Mouse (Mus musculus) neural tube, embryonic 13.5 days (tissue): Measurements from ENCODE around the gene Crispld2. TPM values are rescaled to one million over a fixed set of nuclear protein-coding genes. Genes with fewer than 3 reads are reported as not detected.

Experiments used
- ATAC-seq: fragments of 200-750 bp; cut with Nextera tagmentation; 2 replicates; pipeline ENCODE4 v1.8.0; 2017; ENCODE audit warnings: low read depth, mild to moderate bottlenecking, moderate TSS enrichment, moderate library complexity
- H3K27ac ChIP-seq: fragments of 300-500 bp; sonication (generic); replicated peaks from 2 replicates; pipeline ENCODE4 v1.5.1; 2015; ENCODE audit warnings: moderate library complexity, mild to moderate bottlenecking, inconsistent platforms
- H3K27me3 ChIP-seq: fragments of 300-500 bp; sonication (generic); 2 replicates; pipeline ENCODE4 v1.6.1; 2015; ENCODE audit warnings: mild to moderate bottlenecking, inconsistent platforms
- H3K36me3 ChIP-seq: fragments of 300-500 bp; sonication (generic); 2 replicates; pipeline ENCODE4 v1.6.1; 2015; ENCODE audit warnings: mild to moderate bottlenecking, inconsistent platforms
- H3K4me1 ChIP-seq: fragments of 300-500 bp; sonication (generic); replicated peaks from 2 replicates; pipeline ENCODE4 v1.6.1; 2015; ENCODE audit warnings: inconsistent platforms
- H3K4me2 ChIP-seq: fragments of 300-500 bp; sonication (generic); 2 replicates; pipeline ENCODE4 v1.6.1; 2015; ENCODE audit warnings: inconsistent platforms, mild to moderate bottlenecking, moderate library complexity
- H3K4me3 ChIP-seq: fragments of 300-500 bp; sonication (generic); 2 replicates; pipeline ENCODE4 v1.5.1; 2015; ENCODE audit warnings: mild to moderate bottlenecking, inconsistent platforms
- H3K9ac ChIP-seq: fragments of 300-500 bp; sonication (generic); 2 replicates; pipeline ENCODE4 v1.6.1; 2015; ENCODE audit warnings: moderate library complexity, mild to moderate bottlenecking, inconsistent platforms
- H3K9me3 ChIP-seq: fragments of 300-500 bp; sonication (generic); 2 replicates; pipeline ENCODE4 v1.6.1; 2016; ENCODE audit warnings: inconsistent platforms
- WGBS: fragments of 180-500 bp; shearing (Covaris S2); methylation state at CpG from one replicate; pipeline ENCODE4 v1.1.7; 2015; 5-methylcytosine and 5-hydroxymethylcytosine counted together
- polyA plus RNA-seq: library from polyadenylated mRNA; unstranded; fragments of >200 nt; fragmentation: Nextera tagmentation; extraction: Ambion mirVana; gene quantifications from 2 replicates; pipeline ENCODE4 v1.2.1, GENCODE M21; 2015

Gene Crispld2
- polyA plus RNA-seq, 1 experiment from 2014 or later: 4.3 TPM

DNA sequence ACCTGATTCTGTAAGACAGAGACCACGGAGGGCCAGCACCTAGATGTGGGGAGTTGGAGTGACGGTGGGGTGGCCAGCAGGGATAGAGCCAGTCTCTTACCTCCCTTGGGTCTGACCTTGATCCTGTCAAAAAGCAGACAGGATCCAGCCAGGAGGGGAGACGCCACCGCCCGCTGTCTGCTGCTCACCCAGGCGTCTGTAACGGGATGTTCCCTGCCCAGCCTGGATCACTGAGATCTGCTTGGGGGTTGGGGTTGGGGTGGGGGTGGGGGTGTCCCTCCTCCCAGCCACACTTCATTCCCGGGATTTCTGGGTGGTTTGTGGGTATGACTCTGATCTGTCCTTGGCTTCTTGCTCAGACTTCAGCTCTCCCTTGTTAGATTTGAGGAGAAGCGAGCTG is 10.1 kb downstream of the Crispld2 start:
- no peaks in the 10 kb centered on the region for H3K9me3 ChIP-seq
- H3K4me2 ChIP-seq: no peak overlapping the region
- H3K9ac ChIP-seq: no peak overlapping the region
- peaks cover 21% of the 10 kb centered on the region for H3K4me1 ChIP-seq
- no peaks in the 10 kb centered on the region for H3K36me3 ChIP-seq
- no peak overlapping the region for H3K27ac ChIP-seq
- no peak for ATAC-seq
- 62% methylated on average over 9 of the region's 9 CpGs for WGBS
- H3K27me3 ChIP-seq: no peaks in the 10 kb centered on the region
- no peak overlapping the region for H3K4me3 ChIP-seq

DNA sequence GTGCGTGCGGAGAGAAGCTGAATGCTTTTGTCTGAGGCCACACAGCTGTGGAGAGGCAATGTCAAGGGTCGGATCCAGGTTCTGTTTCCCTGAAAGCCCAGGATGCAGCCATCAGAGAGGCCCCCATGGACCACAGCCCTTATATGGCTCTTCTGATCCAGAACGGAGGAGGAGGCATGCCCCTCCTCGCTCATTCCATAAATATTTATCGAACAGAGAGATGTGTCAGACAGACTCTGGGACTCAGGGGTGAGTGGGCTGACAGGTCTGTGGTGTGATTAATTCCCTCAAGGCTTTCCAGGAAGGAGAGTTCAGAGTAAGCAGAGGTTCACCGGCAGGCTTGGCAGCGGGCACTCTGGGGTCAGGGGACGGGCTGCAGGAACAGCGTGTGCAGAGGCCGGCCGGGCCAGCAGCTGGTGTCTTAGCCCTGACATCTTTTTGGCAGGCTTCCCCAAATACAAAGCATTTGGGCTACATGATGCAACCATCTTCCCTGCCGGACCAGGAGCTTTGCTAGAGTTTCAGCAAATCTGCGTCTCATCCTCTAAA is 12.0 kb downstream of the Crispld2 start:
- no peak overlapping the region for H3K4me2 ChIP-seq
- no peak for ATAC-seq

DNA sequence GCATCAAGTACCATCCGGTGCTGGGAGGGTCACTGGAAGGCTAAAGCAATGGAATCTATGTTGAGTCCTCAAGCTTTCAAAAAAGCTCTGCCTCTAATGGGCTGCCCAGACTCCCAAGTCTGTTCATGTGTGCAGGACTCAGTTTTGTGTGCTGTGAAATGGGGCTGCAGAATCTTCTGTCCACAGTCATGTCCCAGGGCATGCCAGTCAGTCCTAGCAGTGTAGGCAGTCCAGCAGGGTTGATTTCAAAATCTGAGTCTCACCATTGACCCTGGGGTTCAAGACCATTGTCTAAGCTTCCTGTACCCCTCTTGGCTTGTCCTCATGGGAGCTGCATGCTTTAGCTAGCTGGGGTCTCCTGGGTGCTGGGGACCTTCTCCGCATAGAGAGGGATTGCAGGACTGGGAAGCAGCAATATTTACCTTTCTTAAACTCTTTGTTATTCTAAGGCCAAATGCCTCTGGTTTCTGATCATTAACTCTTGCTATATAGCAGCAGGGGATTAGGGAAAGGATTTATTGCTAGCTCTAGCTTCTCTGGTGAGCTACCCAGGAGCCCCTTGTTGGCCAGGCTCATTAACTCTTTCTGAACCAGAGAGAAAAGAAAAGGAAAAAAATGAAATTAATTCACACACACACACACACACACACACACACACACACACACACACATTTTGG is 12.6 kb downstream of the Crispld2 start:
- no peak overlapping the region for H3K9ac ChIP-seq
- 45% methylated on average over 2 of the region's 2 CpGs for WGBS
- no peaks in the 10 kb centered on the region for H3K36me3 ChIP-seq
- peaks cover 21% of the 10 kb centered on the region for H3K4me1 ChIP-seq
- H3K9me3 ChIP-seq: no peaks in the 10 kb centered on the region
- no peak overlapping the region for H3K4me3 ChIP-seq
- ATAC-seq: no peak
- H3K27ac ChIP-seq: no peak overlapping the region
- H3K27me3 ChIP-seq: no peaks in the 10 kb centered on the region
- no peak overlapping the region for H3K4me2 ChIP-seq

More for the DNA sequence above, 12.0 kb downstream of the Crispld2 start:
- Histone ChIP-seq H3K36me3 (no peaks in the 10 kb centered on the region), H3K27ac (no peak overlapping the region), H3K27me3 (no peaks in the 10 kb centered on the region), H3K9me3 (no peaks in the 10 kb centered on the region), H3K9ac (no peak overlapping the region), H3K4me3 (no peak overlapping the region), H3K4me1 (peaks cover 21% of the 10 kb centered on the region)
- 39% methylated on average over 14 of the region's 14 CpGs for WGBS

DNA sequence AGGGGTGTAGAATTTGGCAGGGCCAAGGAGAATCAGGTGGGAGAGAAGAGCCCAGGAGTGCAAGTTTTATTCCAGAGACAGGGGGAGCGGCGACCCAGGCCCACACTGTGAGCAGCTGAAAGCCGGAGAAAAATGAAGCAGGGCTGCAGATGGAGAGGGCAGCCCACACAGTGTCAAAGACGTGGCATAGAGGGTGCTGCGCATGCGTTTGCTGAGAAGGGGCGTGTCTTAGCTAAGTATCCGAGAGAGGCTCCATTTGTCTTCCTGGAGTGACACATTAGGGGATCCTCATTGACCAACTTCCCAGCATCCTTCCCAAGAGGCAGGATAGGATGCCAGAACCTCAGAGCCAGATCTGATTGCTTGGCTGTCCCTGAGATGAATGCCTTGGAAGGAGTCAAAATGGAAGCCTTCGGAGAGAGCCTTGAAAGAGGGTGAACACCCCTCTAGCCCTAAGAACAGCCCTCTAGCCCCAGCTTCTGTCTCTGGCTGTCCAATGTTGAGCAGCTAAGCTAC is 14.5 kb downstream of the Crispld2 start:
- Histone ChIP-seq H3K27me3 (no peaks in the 10 kb centered on the region), H3K4me2 (peak overlapping the region; percentile 6; the same call in 1 of the 2 replicates), H3K36me3 (no peaks in the 10 kb centered on the region), H3K4me1 (peaks cover 17% of the 10 kb centered on the region), H3K4me3 (no peak overlapping the region), H3K9ac (0 out of 2 replicates have a peak overlapping the region, but pooled peaks have one; percentile 26), H3K27ac (no peak overlapping the region), H3K9me3 (no peaks in the 10 kb centered on the region)
- ATAC-seq: no peak
- WGBS: 39% methylated on average over 9 of the region's 9 CpGs

DNA sequence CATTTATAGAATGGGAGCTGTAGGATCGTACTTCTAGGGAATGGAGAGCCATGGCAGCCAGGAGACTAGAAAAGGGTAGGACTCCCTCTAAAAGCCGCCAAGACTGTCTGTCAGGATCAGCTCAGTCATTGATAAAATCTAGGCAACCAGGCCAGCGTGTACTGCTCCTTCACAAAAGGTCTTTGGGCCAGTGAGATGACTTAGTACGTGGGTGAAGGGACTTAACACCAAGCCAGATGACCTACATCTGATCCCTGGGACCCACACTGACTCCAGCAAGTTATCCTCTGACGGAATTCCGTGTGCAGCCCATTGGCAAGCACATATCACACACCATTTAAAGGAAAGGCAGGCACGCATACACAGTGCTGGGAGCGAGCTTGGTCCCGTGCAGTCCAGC is 14.9 kb downstream of the Crispld2 start:
- ATAC-seq: no peak
- Histone ChIP-seq H3K36me3 (no peaks in the 10 kb centered on the region), H3K9ac (no peak overlapping the region), H3K4me2 (no peak overlapping the region), H3K9me3 (no peaks in the 10 kb centered on the region), H3K4me1 (peaks cover 17% of the 10 kb centered on the region), H3K27ac (no peak overlapping the region), H3K4me3 (no peak overlapping the region), H3K27me3 (no peaks in the 10 kb centered on the region)
- 82% methylated on average over 9 of the region's 9 CpGs for WGBS

DNA sequence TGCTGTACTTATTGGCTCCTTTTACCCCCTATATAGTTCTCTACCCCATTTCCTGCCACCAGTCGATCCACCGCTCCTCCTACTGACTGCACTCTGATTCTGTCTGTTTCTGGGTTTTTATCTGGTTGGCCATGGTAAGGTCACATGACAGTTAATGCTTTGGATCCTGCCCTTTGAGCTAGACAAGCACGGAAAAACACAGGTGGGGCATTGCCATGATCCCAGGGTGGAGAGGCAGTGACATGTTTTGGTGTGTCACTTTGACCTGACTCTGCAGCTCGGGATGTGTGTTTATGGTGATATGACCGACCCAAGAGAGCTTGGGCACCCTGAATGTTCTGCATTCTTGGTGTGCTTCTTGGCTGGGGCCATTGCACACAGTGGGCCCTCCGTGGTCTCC is 17.0 kb downstream of the Crispld2 start:
- WGBS: 69% methylated on average over 6 of the region's 6 CpGs
- H3K4me3 ChIP-seq: no peak overlapping the region
- H3K9ac ChIP-seq: no peak overlapping the region
- ATAC-seq: no peak
- no peaks in the 10 kb centered on the region for H3K27me3 ChIP-seq
- no peak overlapping the region for H3K27ac ChIP-seq
- H3K9me3 ChIP-seq: no peaks in the 10 kb centered on the region
- H3K4me1 ChIP-seq: peaks cover 14% of the 10 kb centered on the region
- no peaks in the 10 kb centered on the region for H3K36me3 ChIP-seq
- no peak overlapping the region for H3K4me2 ChIP-seq

DNA sequence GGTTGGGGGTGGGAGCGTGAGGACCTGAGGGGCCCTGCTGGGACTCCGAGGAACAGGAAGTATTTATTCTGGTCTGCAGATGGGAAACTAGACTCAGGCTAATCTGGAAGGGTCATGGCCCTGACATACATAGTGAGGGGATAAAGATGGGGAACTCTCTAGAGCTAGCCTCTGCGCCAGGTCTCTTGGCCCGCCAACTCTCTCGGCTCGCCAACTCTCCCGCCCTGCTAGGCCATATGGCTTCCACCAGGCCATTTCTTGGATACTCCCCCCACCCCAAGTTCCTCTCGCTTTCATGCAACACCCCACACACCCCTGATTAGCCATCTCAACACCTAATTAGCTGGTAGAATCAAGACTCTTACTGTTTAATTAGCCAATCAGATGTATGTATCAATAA is 20.3 kb downstream of the Crispld2 start:
- Histone ChIP-seq H3K4me3 (no peak overlapping the region), H3K9me3 (no peaks in the 10 kb centered on the region), H3K27ac (no peak overlapping the region), H3K36me3 (no peaks in the 10 kb centered on the region), H3K4me2 (no peak overlapping the region), H3K9ac (no peak overlapping the region), H3K4me1 (0 out of 2 replicates have a peak, but pooled peaks cover 4% of the 10 kb centered on the region), H3K27me3 (no peaks in the 10 kb centered on the region)
- 85% methylated on average over 8 of the region's 8 CpGs for WGBS
- ATAC-seq: no peak

DNA sequence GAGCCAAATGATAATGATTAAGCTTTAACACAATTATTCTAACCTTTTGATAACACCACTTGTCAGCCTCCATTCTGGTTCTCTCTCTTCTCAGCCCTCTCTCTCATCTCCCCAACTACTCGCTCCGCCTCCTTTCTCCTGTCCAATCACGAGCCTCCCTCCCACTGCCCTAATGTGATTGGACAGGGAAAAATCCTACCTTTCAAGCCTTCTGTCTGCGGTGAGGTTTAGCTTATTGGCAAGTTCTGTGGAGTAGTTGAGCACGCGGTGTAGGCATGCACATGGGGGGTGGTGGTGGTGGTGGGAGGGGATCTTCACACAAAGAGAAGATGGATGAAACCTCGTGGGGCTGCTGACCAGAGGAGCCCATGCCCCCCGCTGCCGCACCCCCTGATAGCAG is 20.7 kb downstream of the Crispld2 start:
- H3K9me3 ChIP-seq: no peaks in the 10 kb centered on the region
- H3K36me3 ChIP-seq: no peaks in the 10 kb centered on the region
- no peak overlapping the region for H3K9ac ChIP-seq
- H3K4me3 ChIP-seq: no peak overlapping the region
- 0 out of 2 replicates have a peak, but pooled peaks cover 4% of the 10 kb centered on the region for H3K4me1 ChIP-seq
- H3K27ac ChIP-seq: no peak overlapping the region
- ATAC-seq: no peak
- WGBS: 33% methylated on average over 9 of the region's 9 CpGs
- no peak overlapping the region for H3K4me2 ChIP-seq
- no peaks in the 10 kb centered on the region for H3K27me3 ChIP-seq

DNA sequence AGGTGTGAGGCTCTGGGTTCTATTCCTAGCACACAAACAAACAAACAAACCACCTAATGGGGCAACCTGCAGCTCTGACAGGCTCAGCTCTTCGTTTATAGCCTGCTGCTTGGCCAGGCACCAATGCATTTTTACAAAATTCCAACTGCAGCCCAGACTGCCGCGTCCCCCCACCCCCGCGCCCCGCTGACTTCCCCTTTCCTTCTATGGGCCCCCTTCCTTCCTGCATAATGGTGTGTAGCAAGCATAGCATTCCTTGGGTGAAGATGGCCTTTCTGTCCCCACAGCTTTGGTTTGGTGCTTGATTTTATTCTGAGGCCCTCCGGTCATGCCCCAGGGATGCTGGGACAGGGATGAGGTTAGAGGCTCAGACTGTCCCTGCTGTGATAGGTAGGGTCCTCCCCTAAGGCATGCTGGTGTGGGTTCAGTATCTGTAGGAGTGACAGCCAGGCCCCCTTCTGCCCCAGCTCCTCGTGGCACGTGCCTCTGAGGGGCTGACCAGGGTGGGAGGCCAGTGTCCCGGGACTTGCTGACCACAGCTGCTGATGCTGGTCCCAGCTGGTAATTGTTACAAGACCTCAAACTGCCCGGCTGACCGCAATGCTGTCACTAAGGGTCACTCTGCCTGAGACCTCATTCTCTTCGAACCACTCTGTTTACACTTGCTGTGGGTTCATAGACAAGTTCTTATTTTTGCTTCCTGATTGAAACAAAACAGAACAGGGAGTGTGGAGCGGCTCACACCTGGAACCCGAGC is 22.2 kb downstream of the Crispld2 start:
- 71% methylated on average over 15 of the region's 15 CpGs for WGBS
- H3K9me3 ChIP-seq: no peaks in the 10 kb centered on the region
- no peak for ATAC-seq
- H3K27me3 ChIP-seq: no peaks in the 10 kb centered on the region
- no peak overlapping the region for H3K27ac ChIP-seq
- no peak overlapping the region for H3K4me2 ChIP-seq
- H3K36me3 ChIP-seq: no peaks in the 10 kb centered on the region
- peaks cover 6% of the 10 kb centered on the region for H3K4me1 ChIP-seq
- H3K4me3 ChIP-seq: no peak overlapping the region
- no peak overlapping the region for H3K9ac ChIP-seq

DNA sequence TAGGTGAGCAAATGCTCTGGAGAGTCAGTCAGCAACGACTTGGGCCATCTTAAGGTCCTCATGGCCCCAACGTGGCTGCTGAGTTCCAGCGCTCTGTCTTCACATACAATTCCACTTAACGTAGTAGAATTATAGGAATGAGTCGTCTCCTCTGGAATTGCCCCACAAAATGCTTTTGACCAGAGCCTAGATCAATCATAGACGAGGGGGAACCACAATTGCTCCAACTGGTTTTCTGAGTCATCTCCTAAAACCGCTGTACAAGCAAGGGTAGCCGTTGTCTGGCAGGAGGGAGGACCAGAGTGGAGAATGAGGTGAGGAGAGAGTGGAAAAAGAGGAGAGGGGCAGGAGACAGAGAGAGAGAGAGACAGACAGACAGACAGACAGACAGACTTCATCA is 23.7 kb downstream of the Crispld2 start:
- no peak for ATAC-seq
- no peaks in the 10 kb centered on the region for H3K9me3 ChIP-seq
- no peak overlapping the region for H3K27ac ChIP-seq
- WGBS: 90% methylated on average over 8 of the region's 8 CpGs
- no peak overlapping the region for H3K4me2 ChIP-seq
- H3K4me1 ChIP-seq: peaks cover 13% of the 10 kb centered on the region
- H3K4me3 ChIP-seq: no peak overlapping the region
- H3K9ac ChIP-seq: no peak overlapping the region
- no peaks in the 10 kb centered on the region for H3K36me3 ChIP-seq
- H3K27me3 ChIP-seq: no peaks in the 10 kb centered on the region

DNA sequence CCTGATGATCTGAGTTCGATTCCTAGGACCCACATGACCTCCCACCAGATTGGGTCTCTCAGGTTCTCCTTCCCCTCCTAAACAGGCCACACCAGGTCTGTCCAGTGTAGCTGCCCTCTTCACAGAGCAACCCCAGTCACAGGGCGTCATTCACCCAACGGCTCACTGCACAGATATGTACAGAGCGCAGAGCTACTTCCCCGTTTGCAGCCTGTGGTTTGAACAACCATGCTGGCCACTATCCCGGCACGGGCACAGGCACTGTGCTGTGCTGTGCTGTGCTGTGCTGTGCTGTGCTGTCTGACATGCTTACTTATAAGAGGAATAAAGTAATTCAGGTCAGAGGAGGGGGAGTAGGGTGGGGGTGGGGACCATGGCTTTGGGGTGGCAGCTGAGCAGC is 24.2 kb downstream of the Crispld2 start:
- ATAC-seq: no peak
- 84% methylated on average over 7 of the region's 7 CpGs for WGBS
- H3K36me3 ChIP-seq: no peaks in the 10 kb centered on the region

DNA sequence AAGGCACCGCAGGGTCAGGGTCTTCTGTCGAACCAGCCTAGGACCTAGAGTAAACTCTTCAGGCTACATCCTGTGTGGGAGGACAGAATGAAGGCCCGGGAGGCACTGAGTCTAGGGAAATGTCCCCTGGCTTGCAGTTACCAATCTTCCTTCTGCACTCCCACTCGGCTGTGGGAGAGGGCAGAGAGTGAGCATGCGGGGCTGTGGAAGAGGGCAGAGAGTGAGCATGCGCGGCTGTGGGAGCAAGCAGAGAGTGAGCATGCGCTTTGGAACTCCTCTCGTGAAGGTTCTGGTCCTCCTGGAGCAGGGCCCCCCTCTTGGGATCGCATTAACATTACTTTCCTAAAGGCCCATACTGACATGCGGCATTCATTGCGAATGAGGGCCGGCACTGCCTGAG is 25.1 kb downstream of the Crispld2 start:
- Histone ChIP-seq H3K27me3 (no peaks in the 10 kb centered on the region), H3K4me3 (no peak overlapping the region), H3K4me1 (peaks cover 13% of the 10 kb centered on the region), H3K27ac (no peak overlapping the region), H3K36me3 (no peaks in the 10 kb centered on the region), H3K9ac (no peak overlapping the region), H3K4me2 (no peak overlapping the region), H3K9me3 (no peaks in the 10 kb centered on the region)
- no peak for ATAC-seq
- WGBS: 89% methylated on average over 13 of the region's 13 CpGs

More for the DNA sequence above, 24.2 kb downstream of the Crispld2 start:
- Histone ChIP-seq H3K9ac (no peak overlapping the region), H3K9me3 (no peaks in the 10 kb centered on the region), H3K27ac (no peak overlapping the region), H3K4me3 (no peak overlapping the region), H3K4me2 (no peak overlapping the region), H3K4me1 (peaks cover 13% of the 10 kb centered on the region), H3K27me3 (no peaks in the 10 kb centered on the region)
